Mouse (Mus musculus) small intestine, adult 2 months (tissue): ENCODE measurements around the gene Gm49711.

ENCODE experiments used
- CTCF ChIP-seq: fragments of 200-500 bp; IDR thresholded peaks from 2 replicates; pipeline ENCODE4 v1.5.1; 2012; ENCODE audit warnings: low read depth, mild to moderate bottlenecking, control low read depth, inconsistent platforms, low read length, moderate library complexity, mixed read lengths; ENCODE audit not compliant: insufficient replicate concordance, insufficient read length; ENCODE audit errors: extremely low read depth
- POLR2A ChIP-seq: fragments of 200-500 bp; IDR thresholded peaks from 2 replicates; pipeline ENCODE4 v1.6.1; 2012; ENCODE audit warnings: low read depth, mild to moderate bottlenecking, control low read depth, inconsistent platforms, low read length, moderate library complexity

DNA sequence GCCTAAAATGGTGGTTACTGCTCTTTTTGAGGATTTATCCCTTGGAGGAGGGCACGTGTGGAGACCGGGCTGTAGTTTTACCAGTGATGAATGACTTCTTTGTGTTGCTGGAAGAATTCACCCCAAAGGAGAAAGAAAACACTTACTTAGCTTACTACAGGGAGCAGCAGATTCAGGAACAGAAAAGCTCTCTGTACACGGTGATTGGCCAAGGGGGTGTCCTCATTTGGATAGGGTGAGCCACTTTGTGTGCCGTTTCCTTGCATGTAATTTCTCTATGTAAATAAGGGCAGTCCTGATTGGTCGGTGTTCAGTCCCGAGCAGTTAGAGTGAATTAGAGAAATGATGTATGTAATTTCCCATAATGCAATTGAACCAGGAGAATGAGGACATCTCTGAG lies 137.0 kb downstream of the Gm49711 start:
- no peak for TF ChIP-seq CTCF
- no peak for TF ChIP-seq POLR2A
